Mouse (Mus musculus): ENCODE measurements around the gene Rwdd2b.

The Rwdd2b gene

DNA sequence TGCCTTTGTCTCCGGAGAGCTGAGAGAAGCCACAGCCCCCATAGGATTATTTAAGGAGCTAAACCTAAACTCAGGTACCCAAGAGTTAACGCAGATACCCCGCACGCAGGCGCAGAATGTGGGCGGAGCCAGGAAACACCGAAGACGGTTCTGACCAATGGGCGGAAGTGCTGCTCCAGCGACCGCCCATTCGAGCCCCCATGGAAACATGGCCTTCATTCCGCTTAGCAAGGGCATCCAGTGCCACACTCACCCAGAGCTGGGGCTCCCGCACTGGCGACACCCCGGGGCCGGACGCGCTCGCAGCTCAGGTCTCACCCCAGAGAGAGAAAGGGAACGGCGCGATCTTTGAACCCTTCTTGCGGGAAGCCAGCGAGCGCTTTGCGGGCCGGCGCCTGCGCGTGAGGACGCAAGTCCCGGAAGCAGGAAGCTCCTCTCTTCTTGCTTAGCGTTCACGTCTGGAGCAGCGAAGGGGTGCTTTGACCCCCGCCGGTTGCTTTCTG lies at the start of gene Rwdd2b:
Gene Rwdd2b (minus strand): TSS at position 390 of the 503 bp plus-strand sequence.
- DNase-seq = peak; percentile 93 to 94

DNA sequence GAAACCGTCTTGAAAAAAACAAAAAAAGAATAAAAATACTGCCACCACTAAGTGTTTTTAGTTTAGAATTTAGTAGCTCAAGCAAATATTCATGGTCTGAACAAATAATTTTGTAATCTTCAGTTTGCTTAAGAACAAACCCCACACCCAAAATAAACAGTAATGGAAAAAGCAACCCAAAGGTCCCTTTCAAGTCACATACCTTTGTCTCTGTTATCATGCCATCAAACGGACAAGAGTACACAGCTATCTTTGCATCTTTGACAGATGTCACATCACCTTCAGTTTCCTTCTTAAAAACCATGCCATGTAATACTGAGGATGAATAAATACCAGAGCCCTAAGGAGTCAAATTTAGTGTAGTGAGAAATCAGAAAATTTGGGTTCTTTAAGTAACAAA lies 48.2 kb upstream of the Rwdd2b start:
- no peak for DNase-seq

DNA sequence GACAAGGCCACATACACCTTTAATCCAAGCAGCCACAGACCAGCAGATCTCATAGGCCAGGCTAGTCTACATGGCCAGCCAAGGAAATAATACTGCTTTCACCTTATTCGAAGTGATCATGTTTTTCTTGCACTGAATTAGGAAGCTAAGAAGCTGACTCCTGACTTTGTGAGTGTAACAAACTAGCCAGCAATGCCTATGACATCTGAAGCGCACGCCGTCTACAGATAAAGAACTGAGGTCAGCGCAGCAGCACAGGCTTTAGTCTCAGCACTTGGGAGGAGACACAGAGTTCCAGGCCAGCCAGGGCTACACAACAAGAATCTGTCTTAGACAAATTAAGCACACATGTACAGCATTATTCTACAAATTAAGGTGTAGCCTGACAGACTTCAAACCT lies 46.4 kb upstream of the Rwdd2b start:
- no peak for DNase-seq

DNA sequence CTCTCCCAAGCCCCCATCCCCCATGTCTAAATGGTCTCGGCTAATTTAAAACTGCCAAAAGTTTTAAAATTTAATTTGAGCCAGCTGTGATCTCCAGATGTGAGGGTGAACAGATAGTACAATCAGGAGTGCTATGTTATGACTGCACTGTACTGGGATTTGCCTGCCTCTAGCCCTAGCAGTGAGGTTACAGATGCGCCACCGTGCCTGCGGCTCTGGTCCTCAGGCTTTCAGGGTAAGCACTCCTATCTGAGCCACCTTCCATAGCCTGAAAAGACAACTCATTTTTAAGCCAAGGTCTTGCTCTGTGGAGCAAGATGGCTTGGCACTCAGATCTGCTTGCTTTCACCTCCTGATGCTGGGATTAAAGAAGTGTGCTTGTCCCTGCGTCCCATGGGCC lies 44.0 kb upstream of the Rwdd2b start:
- no peak for DNase-seq

DNA sequence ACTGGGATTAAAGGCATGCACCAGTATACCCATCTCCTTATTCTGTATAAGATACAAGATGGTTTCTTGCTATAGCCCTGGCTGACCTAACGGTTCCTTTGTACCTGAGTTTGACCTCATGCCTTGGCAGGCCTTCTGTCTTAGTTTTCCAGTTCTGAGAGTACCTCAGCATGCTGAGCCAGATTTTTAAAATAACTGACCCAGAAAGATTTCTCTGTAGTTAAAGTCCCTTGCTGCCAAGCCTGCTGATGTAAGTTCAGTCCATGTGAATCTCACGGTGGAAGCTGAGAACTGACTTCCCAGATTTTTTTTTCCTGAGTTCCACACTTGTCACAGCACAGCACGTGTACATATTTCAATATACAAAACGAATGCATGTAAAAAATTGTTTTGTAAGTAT lies 30.2 kb upstream of the Rwdd2b start:
- no peak for DNase-seq

DNA sequence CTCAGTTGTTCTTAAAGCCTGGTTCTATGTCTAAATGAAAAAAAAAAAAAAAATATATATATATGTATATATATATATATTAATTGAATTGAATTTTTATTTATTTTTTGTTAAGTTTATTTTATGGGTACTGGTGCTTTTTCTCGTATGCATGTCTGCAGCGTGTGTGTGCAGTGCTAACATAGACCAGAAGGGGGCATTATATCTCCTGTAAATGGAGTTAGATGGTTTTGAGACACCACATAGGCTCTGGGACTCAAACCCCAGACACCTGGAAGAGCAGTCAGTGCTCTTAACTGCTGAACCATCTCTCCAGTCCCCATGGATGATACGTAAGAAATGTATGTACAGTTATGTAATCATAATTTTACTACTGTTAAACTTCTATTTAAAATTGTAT lies 18.4 kb upstream of the Rwdd2b start:
- peak; percentile 33 to 37 for DNase-seq

DNA sequence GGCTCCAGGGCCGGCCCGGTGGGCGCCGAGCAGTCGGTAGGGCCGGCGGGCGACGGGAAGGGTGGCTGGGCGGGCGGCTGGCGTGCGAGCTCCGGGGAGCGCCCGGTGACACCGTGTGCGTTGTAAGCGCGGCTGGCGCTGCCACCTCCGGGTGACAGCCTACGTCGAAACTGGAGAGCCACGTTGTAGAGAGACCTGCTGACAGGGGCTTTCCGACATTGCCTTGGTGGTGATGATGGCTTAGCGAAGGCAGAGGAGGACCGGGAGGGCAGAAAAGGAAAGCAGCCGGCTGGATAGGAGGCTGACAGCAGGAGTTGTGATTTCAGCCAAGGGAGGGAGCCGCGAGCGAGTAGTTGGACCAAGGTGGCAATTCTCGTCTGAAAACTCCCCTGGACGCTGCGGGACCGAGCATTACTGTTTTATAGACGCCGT lies 14.8 kb upstream of the Rwdd2b start:
- DNase-seq = peak; percentile 64 to 65

DNA sequence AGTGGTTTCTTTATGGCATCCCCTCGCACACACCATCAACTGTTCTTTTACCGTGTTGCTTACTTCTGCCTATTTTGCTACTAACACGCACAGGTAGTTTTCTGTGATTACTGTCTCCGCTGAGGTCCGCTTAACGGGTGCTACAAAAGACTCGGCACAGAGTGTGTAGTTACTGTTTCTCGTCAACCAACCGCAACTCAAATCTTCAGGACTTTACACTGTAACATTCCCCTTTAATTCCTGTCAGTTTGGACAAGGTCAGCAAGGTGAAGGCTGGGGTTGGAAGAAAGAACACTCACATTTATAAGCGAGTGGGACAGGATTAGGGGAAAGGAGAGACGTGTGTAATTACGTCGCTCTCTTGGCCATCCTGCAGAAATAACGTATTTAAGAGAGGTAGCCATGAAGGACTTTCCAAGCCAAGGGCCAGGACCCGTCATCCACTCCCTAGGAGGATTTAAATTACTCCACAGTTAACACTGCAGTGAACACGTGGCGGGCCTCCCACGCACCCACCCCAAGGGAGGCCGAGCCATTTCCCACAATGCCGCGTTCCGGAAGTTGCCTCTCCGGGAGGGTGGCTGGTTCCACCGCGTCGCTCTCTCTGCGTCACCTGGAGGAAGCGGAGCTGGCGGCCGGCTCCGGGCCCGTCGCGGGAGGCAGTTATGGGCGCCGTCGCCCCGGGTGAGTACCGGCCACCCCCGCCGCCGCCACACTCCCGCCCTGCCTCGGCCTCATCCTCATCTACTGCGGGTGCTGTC lies 14.2 kb upstream of the Rwdd2b start, which contains the start of gene Usp16:
Gene Usp16 (plus strand): TSS at position 285 of the 761 bp plus-strand sequence.
- DNase-seq = peak; percentile 96 to 97

DNA sequence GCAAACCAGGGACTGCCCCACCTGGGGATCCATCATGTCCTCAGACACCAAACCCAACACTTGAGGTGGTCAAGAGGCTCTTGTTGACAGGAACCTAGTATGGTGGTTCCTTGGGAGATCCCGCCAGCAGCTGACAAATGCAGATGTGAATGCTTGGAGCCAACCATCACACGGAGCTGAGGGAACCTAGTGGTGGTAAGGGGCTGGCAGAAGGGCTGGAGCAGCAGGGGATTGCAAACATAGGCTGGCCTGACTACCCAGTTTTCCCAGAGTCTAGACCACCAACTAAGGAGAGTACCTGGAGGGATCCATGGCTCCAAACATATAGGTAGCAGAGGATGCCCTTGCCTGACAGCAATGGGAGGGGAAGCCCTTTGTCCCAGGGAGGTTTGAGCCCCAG lies 12.9 kb upstream of the Rwdd2b start:
- no peak for DNase-seq

DNA sequence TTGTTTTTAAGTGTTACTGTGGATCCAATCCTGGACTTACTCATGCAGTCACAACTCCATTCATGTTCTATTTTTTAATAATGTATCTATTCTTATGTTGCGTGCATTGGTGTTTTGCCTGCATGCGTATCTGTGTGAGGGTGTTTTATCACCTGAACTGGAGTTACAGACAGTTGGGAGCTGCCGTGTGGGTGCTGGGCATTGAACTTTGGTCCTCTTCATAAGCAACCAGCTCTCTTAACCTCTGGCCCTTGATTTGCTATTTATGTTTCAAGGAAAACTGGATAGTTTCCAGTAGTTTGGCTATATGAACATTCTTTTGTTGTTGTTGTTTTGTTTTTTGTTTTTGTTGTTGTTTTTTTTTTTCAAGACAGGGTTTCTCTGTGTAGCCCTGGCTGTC lies 5.2 kb upstream of the Rwdd2b start:
- DNase-seq = no peak

DNA sequence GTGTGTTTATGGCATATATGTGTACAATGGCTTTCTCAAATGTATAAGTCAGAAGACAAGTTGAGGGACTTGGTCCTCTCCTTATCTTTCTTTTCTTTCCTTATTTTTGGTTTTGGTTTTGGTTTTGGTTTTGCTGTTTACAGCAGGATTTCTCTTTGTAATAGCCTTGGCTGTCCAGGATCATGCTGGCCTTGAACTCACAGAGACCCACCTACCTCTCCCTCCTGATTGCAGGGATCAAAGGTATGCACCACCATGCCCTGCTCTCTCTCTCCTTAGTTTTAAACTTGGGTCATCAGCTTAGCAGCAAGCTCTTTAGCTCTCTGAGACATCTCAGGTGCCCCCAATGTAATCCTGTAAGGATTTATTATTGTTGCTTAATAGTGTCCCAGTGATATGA lies 4.7 kb upstream of the Rwdd2b start:
- no peak for DNase-seq

DNA sequence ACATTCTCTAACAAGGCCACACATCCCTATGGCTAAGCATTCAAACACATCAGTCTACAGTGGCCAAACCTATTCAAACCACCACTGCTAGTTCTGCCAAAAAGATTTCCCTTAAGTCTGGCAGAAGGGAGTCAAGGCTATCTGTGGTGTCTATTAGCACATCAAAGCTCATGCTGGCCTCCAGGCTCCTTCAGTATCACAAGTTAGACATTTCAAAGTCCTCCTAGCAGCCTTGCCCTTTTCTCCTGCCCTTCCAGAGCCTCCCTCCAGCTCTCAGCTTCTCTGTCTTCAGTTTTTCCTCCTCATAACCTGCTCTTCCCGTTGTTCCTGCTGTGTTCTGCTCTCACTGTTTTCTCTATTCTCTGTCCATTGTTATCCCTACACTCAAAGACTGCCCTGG lies 3.7 kb upstream of the Rwdd2b start:
- DNase-seq = no peak

DNA sequence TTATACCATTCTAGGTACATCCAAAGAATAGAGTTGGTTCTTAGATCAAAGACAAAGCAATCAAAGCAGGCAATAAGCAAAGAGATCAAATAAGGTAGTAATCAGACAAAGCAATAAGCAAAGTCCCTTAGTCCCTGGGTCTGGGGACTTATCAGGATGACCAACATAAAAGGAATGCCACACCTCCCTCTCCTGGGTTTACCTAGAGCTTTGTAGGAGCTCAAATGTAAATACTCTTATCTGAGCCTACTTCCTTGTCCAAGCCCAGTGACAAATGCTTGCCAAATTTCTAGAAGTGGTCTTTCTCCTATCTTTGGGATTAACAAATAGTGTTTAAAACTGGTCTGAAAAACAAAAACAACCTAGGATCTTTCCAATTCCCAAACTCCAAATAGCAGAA lies 2.9 kb upstream of the Rwdd2b start:
- no peak for DNase-seq

DNA sequence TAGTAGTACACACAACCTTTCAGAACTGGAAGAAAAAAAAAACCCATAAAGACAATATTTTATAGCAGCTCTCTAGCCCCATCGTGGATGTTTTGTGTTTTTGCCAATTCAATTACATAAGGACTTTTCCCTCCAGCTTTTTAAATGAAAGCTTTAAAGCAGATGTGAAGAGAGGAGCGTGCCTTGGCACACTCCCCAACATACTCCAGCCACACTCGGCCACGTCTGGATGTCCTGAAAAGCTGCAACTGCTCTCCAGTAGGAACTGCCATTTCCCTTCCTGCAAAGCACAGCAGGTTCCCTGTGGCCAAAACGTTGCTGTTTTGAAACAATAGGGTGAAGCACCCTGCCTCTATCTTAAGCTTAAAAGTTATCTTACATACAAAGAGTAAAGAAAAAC lies 1.9 kb upstream of the Rwdd2b start:
- DNase-seq = no peak

DNA sequence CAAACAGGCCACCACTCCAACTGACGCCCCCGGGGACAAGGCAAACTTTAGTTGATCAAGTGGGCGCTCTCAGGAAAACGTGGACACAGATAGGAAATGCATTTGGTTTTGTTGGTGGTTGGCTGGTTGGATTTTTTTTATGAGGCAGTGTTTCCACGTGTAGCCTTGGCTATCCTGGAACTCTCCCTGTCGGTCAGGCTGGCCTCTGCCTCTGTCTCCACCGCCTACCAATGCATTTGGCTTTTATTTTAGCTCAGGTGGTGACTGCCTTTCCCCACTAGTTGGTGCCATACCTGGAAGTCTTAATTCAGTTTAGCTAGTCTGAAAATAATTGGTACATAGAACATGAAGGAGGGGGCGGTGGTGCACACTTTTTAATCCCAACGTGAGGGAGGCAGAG lies 716 bp upstream of the Rwdd2b start:
- DNase-seq = peak; percentile 38 to 46

DNA sequence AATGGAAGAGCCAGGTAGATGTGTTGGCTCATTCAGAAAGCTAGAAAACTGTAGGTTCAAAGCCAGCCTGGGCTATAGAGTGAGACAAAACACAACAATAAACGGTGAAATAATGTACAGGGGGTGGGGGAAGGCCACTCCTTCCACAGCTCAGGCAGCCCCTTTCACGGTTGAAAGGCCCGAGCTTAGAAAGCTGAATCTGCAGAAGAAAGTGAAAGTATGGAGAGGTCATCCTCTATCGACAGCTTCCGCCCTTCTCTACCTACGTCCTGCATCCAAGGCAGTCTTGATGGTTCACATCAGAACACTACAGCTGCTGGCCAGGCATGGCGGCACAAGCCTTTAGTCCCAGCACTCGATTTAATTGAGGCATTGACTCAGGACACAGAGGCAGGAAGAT lies 1.7 kb downstream of the Rwdd2b start:
- DNase-seq = no peak

DNA sequence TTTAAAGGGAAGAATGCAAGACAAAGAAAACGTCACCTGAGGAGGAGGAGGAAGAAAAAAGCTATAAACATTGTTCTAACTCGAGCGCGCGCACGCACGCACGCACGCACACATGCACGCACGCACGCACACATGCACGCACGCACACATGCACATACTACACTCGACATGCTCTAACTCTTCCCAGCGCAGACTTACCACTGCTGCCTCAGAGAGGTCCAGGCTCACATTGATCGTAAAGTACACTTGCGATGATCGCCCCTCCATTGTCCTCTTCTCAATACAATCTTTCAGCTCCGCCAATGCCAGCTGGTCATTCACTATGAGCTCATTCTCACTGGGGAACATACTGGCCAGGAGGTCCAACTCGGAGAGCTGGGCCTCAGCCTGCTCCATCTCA lies 3.3 kb downstream of the Rwdd2b start:
- DNase-seq = no peak

DNA sequence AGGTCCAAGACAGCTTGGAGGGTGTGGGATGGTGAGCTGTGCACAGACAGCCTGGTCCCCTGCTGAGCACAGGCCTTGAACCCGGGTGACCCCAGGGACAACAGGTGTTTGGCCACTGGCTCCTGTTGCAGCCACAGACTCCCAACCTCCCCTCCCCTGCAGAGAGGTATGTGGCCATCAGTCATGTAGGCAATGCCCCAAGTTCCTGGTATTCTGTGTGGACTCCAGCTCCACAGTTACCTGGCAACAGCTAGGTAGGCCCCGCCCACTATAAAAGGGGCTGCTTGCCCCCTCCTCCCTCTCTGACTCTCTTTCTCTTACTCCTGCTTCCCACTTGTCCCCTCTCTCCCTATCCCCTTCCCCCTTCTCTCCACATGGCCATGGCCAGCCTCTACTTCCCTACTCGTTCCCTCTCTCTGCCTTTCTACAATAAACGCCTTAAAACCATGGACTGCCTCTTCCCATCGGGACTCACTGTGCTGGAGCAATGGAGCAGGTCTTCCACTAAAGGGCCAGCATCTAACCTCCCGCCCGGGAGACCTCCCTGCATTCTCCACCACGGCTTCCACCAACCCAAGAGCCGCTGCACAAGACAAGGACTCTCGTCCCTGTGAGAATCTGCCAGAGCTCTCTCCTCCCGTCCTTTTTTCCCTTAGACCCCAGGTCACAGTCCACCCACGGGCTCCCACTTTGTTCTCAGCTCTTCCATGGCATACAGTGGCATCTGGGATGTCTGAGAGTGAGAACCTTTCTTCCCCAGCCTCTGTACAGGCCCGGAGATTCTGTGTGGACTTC lies 4.8 kb downstream of the Rwdd2b start:
- no peak for DNase-seq

DNA sequence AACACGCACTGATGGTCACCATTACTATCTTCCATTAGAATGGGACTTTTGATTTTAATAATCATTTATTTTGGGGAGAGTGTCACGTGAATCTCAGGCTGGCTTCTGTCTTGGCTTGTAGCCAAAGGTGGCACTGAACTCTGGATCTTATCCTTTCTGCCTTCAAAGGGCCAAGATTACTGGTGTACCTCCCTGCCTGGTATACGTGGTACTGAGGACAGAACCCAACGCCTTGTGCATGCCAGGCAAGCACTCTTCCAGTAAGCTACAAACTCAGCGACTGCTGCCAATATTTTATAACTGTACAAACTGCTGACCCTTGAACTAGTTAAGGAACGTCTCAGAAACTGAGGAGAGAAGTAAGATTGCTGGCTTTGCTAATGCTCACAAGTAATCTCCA lies 5.4 kb downstream of the Rwdd2b start:
- no peak for DNase-seq

DNA sequence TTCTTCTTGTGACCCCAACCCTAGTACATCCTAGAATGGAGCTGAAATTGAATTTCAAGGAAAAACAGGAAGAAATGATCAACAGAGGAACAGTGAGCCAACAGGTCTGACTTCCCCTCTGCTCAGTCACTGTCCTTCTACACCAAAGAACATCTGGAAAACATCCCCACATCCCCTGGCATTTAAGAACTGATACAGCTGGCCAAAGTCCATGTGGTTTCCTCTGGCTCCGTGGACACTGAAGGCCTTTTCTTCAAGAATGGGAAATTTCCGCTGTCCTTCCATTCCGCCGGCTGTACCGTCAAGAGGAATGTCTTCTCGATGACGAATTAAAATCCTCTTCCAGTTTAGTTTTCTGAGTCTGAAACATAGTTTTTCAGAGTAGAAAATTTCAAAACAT lies 6.1 kb downstream of the Rwdd2b start:
- no peak for DNase-seq

DNA sequence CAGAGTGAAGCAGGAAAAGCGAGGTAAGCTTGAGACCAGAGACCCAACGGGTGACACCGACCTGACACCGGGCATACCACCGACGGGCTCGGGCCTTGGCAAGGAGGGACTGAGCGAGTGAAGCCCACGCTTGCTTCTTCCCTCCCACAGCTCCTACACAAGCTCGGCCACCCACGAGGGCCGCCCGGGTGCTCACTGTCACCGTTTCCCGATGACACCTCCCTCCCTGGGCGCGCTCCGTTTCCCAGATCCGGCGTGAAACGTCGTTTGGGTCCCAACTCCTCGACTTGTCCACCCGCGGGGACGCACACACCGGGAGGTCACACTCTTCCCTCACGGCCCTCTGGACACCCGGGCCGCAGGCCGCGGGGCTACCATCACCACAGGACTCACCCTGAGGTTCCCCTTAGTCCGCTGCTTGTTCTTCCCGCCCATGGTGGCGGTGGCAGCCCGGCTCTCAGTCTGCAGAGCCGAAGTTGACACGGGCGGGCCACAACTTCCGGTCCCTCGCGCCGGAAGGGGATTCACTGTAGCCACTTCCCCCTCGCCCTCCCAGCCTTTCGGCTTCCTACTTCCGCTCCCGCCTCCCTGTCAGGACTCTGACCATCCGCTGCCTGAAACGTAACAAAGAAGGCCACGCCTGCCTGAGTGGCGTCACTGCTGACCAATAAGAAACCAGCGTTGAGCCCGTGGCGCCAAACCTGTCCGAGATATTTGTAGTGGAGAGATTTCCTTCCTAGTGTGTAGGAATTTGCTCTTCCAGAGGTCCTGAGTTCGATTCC lies 8.1 kb downstream of the Rwdd2b start, which contains the start of gene Ltn1:
Gene Ltn1 (minus strand): TSS at position 580 of the 782 bp plus-strand sequence.
- peak; percentile 96 to 97 for DNase-seq

DNA sequence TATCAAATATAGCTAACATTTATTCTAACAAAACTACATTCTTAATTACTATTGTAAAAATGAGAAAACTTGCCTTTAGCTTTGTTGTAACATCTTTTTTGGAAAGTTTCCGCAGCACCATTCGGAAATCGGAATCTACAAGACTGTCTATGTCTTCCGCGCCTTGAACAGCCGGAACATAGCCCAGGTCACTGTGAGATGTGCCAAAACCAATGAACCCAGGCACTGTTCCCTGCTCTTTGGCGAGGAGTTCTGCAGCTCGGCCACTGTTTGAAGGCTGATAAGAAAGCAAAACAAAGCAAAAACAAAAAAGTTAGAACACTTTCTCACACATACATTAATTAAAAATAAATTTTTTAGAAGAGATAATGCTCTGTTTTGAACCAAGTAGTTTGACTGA lies 12.9 kb downstream of the Rwdd2b start:
- no peak for DNase-seq

DNA sequence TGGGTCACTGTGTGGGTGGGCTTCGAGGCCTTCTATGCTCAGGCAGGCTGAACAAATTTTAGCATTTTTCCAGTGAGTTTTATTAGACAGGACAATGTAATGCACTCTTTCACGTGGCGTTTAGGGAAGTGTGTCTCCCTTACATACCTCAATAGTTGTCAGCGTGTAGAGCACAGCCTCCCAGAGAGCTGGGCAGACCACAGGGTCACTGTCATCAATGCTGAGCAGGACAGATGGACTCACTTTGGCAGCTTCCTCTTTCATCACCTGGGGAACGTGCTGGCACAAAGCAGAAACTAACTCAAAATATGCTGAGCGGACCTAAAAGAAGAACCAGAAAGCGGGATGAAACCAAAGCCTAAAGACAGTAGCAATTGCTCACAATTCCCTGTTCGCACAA lies 19.7 kb downstream of the Rwdd2b start:
- no peak for DNase-seq
